Mouse (Mus musculus): ENCODE measurements at regions not wholly inside any gene's neighbourhood (a gene's known extent, or its start where the extent isn't known, plus 50 kb on each side); places are given as distances from the start of the nearest gene placed in this dataset.

DNA sequence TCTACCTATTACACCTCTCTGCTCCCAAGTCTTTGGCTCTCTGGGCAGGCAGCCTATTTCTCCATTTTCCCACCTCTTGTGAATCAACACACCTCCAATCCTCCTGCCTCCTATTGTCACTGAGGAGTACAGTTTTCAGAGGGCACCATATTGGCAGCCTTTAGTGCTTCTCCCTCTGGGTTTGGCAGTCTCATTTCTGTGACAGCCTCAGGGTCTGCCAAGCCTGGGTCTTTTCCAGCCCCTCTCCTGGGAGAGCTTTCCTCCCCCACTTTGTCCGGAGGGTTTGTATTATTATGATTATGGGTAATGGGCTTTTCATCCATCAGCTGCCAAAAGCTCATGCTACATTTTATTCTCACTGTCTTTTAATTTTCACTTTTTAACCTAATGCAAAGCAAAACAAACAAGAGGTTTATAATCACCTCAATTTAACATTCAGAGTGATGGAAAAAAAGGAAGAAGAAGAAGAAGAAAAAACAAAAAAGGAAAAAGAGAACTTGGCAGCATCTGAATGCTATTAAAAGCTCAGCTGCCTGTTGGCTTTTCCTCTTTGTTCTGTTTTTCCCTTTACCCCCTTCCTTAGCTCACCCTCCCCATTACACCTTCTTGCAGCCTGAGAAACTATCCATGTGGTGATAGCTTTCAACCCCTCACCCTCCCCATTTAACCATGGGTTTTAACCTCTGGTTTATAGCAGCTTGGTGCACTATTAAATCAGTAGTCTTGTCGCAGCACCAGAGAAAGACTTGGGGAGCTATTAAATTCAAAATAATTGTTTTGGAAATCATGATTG, 790.5 kb upstream of the Cdh8 start:
- no peak overlapping the region for H3K4me3 ChIP-seq (ENCODE audit: low read depth, low read length)
- H3K9ac ChIP-seq (replicated peaks; ENCODE audit: low read length): no peak overlapping the region
- H3K9me3 ChIP-seq (replicated peaks; ENCODE audit: control insufficient read depth, low read length): no peaks in the 10 kb centered on the region
- H3K4me1 ChIP-seq (ENCODE audit: control insufficient read depth, insufficient read depth, low read length): no peaks in the 10 kb centered on the region
- H3K27me3 ChIP-seq (ENCODE audit: control insufficient read depth, insufficient read depth, low read length): no peaks in the 10 kb centered on the region
- no peak for DNase-seq (ENCODE audit: low spot score)
- no peak for ATAC-seq (replicated peaks; ENCODE audit: insufficient number of reproducible peaks, low FRiP score, low TSS enrichment, low read depth)
- WGBS: 62% methylated on average over 2 of the region's 2 CpGs
- H3K36me3 ChIP-seq (replicated peaks; ENCODE audit: control insufficient read depth, insufficient read depth, low read depth, low read length): no peaks in the 10 kb centered on the region
- H3K4me2 ChIP-seq (ENCODE audit: low read depth, low read length): no peak overlapping the region
- no peak overlapping the region for H3K27ac ChIP-seq (replicated peaks; ENCODE audit: low read depth, low read length)

DNA sequence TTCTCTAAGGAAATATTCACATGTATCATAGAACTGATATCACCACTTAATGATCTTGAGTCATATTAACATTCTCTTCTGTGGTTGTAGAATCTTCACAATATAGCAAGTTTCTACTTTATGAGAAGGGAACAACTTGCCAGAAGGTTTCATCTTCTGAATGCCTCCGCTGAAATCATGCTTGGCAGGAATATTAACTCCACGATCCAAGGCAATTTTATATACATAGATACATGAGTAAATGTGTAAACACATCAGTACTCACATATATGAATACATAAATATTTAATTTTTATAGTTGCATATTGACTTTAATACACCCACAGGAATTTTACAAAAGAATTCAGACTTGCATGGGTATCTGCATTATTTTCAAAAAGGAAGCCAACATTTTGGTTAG, 777.0 kb upstream of the Cdh8 start:
- Histone ChIP-seq H3K4me2 (ENCODE audit: low read depth, low read length) (no peak overlapping the region), H3K36me3 (replicated peaks; ENCODE audit: control insufficient read depth, insufficient read depth, low read depth, low read length) (no peaks in the 10 kb centered on the region), H3K9ac (replicated peaks; ENCODE audit: low read length) (no peak overlapping the region), H3K9me3 (replicated peaks; ENCODE audit: control insufficient read depth, low read length) (no peaks in the 10 kb centered on the region), H3K4me1 (ENCODE audit: control insufficient read depth, insufficient read depth, low read length) (no peaks in the 10 kb centered on the region), H3K4me3 (ENCODE audit: low read depth, low read length) (no peak overlapping the region), H3K27ac (replicated peaks; ENCODE audit: low read depth, low read length) (no peak overlapping the region), H3K27me3 (ENCODE audit: control insufficient read depth, insufficient read depth, low read length) (no peaks in the 10 kb centered on the region)
- DNase-seq (ENCODE audit: low spot score) (no peak), ATAC-seq (replicated peaks; ENCODE audit: insufficient number of reproducible peaks, low FRiP score, low TSS enrichment, low read depth) (no peak)
- WGBS: 92% methylated on average over 2 of the region's 2 CpGs

DNA sequence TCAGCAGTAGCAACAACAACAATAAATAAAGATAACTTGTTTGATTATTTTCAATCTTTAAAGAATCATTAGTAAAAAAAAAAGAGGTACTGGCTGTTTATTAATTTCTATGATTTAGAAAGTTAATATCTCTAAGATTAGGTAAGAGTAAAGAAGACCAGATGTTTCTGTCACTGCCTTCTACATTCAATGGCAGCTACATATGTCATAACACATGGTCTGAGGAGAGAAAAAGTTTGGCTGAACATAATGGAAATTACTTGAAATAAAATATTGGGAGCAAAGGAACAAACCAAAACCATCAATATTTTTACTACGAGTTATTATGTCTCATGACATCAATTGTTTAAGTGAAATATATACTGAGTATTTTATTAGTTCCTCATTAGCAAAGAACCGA, 774.4 kb upstream of the Cdh8 start:
- no peaks in the 10 kb centered on the region for H3K36me3 ChIP-seq (replicated peaks; ENCODE audit: control insufficient read depth, insufficient read depth, low read depth, low read length)
- no peak for ATAC-seq (replicated peaks; ENCODE audit: insufficient number of reproducible peaks, low FRiP score, low TSS enrichment, low read depth)
- H3K4me3 ChIP-seq (ENCODE audit: low read depth, low read length): no peak overlapping the region
- no peak overlapping the region for H3K27ac ChIP-seq (replicated peaks; ENCODE audit: low read depth, low read length)
- H3K27me3 ChIP-seq (ENCODE audit: control insufficient read depth, insufficient read depth, low read length): no peaks in the 10 kb centered on the region
- H3K9me3 ChIP-seq (replicated peaks; ENCODE audit: control insufficient read depth, low read length): no peaks in the 10 kb centered on the region
- 82% methylated on average over 2 of the region's 2 CpGs for WGBS
- H3K9ac ChIP-seq (replicated peaks; ENCODE audit: low read length): no peak overlapping the region
- no peak for DNase-seq (ENCODE audit: low spot score)
- no peak overlapping the region for H3K4me2 ChIP-seq (ENCODE audit: low read depth, low read length)
- H3K4me1 ChIP-seq (ENCODE audit: control insufficient read depth, insufficient read depth, low read length): no peaks in the 10 kb centered on the region

DNA sequence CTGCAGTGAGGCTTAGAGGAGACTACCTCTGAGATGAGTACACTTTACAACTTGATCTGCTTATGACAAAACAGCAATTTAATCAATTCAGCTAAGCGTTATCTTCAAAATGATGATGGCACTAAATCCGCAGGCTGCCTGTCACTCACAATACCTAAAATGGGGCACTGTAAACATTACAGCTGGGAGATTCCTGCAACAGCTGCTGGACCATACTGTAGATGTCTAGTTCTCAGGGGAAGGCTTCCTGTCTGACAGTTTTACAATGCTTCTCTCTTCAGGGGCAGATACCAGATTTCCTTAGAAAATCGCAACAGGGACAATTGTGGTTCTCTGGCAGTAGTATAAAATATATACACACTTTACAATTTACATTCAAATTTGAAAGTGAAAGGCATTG, 771.7 kb upstream of the Cdh8 start:
- Histone ChIP-seq H3K36me3 (replicated peaks; ENCODE audit: control insufficient read depth, insufficient read depth, low read depth, low read length) (no peaks in the 10 kb centered on the region), H3K9ac (replicated peaks; ENCODE audit: low read length) (no peak overlapping the region), H3K4me1 (ENCODE audit: control insufficient read depth, insufficient read depth, low read length) (no peaks in the 10 kb centered on the region), H3K27me3 (ENCODE audit: control insufficient read depth, insufficient read depth, low read length) (no peaks in the 10 kb centered on the region), H3K4me2 (ENCODE audit: low read depth, low read length) (no peak overlapping the region), H3K27ac (replicated peaks; ENCODE audit: low read depth, low read length) (no peak overlapping the region), H3K4me3 (ENCODE audit: low read depth, low read length) (no peak overlapping the region), H3K9me3 (replicated peaks; ENCODE audit: control insufficient read depth, low read length) (no peaks in the 10 kb centered on the region)
- ATAC-seq (replicated peaks; ENCODE audit: insufficient number of reproducible peaks, low FRiP score, low TSS enrichment, low read depth) (no peak), DNase-seq (ENCODE audit: low spot score) (no peak)
- WGBS: 84% methylated on average over 3 of the region's 3 CpGs

DNA sequence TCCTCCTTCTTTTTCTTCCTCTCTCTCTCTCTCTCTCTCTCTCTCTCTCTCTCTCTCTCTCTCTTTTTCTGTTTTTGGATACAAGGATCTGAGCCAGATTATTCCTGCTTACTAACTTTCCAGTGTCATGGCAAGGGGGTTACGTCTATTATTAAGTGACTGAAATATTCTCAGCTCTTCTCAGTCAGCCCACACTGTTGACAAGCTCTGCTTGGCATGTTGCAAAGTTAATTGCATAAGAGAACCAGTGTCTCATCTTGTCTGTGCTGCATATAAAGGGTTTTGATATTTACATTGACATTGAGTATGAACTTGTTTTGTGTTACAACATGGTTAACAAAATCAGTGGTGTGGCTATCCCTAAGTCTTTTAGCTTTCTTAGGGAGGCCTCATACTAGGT, 760.2 kb upstream of the Cdh8 start:
- 86% methylated on average over 1 of the region's 1 CpGs for WGBS
- Histone ChIP-seq H3K9ac (replicated peaks; ENCODE audit: low read length) (no peak overlapping the region), H3K27ac (replicated peaks; ENCODE audit: low read depth, low read length) (no peak overlapping the region), H3K4me2 (ENCODE audit: low read depth, low read length) (no peak overlapping the region), H3K4me1 (ENCODE audit: control insufficient read depth, insufficient read depth, low read length) (no peaks in the 10 kb centered on the region), H3K4me3 (ENCODE audit: low read depth, low read length) (no peak overlapping the region), H3K9me3 (replicated peaks; ENCODE audit: control insufficient read depth, low read length) (no peaks in the 10 kb centered on the region), H3K27me3 (ENCODE audit: control insufficient read depth, insufficient read depth, low read length) (no peaks in the 10 kb centered on the region), H3K36me3 (replicated peaks; ENCODE audit: control insufficient read depth, insufficient read depth, low read depth, low read length) (no peaks in the 10 kb centered on the region)
- ATAC-seq (replicated peaks; ENCODE audit: insufficient number of reproducible peaks, low FRiP score, low TSS enrichment, low read depth) (no peak), DNase-seq (ENCODE audit: low spot score) (no peak)

DNA sequence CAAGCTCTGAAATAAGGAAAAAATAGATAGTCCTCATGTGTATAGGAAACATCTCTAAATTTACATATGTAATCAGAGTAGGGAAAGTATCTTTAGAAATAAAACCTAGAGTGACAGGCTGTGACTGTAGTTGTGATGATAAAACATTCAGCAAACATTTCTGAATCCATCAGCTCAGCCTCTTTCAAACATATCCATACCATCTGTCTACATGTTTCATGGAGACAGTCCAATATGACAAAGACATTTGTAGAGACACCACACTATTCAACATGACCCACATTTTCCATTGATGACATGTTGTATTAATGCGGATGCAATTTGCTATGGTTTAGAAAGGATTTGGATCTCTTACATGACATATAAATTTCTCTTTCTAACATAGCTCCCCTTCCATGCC, 729.1 kb upstream of the Cdh8 start:
- no peak overlapping the region for H3K27ac ChIP-seq (replicated peaks; ENCODE audit: low read depth, low read length)
- no peaks in the 10 kb centered on the region for H3K4me1 ChIP-seq (ENCODE audit: control insufficient read depth, insufficient read depth, low read length)
- H3K27me3 ChIP-seq (ENCODE audit: control insufficient read depth, insufficient read depth, low read length): no peaks in the 10 kb centered on the region
- H3K9ac ChIP-seq (replicated peaks; ENCODE audit: low read length): no peak overlapping the region
- 94% methylated on average over 1 of the region's 1 CpGs for WGBS
- no peaks in the 10 kb centered on the region for H3K36me3 ChIP-seq (replicated peaks; ENCODE audit: control insufficient read depth, insufficient read depth, low read depth, low read length)
- no peak for ATAC-seq (replicated peaks; ENCODE audit: insufficient number of reproducible peaks, low FRiP score, low TSS enrichment, low read depth)
- DNase-seq (ENCODE audit: low spot score): no peak
- H3K9me3 ChIP-seq (replicated peaks; ENCODE audit: control insufficient read depth, low read length): no peaks in the 10 kb centered on the region
- no peak overlapping the region for H3K4me3 ChIP-seq (ENCODE audit: low read depth, low read length)
- no peak overlapping the region for H3K4me2 ChIP-seq (ENCODE audit: low read depth, low read length)

DNA sequence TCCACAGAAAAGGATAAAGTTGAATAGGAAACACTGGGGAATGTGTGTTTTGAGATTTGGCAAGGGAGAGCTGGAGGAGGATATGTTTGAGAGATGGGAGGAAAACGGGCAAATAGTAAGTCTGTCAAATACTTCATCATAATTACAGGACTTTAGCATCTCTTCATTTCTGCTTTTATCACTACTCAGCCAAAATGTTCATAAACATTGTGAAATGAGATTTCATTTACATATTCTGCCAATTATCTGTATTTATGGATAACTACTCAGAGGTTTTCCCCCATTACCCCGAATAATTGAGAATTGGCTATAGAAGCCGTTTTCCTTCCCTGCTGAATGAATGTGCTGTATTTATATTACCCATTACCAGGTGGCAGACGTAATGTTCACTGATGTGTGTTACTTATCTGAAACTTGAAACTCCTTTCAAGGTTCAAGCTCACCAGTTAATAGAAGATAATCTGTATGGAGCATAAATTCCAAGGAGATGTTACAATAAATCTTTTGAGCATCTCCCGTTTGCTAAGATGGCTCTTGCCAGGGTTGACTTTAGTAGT, 727.9 kb upstream of the Cdh8 start:
- ATAC-seq (replicated peaks; ENCODE audit: insufficient number of reproducible peaks, low FRiP score, low TSS enrichment, low read depth) (no peak), DNase-seq (ENCODE audit: low spot score) (no peak)
- no peaks in the 10 kb centered on the region for H3K9me3 ChIP-seq (replicated peaks; ENCODE audit: control insufficient read depth, low read length)
- no peak overlapping the region for H3K9ac ChIP-seq (replicated peaks; ENCODE audit: low read length)
- H3K36me3 ChIP-seq (replicated peaks; ENCODE audit: control insufficient read depth, insufficient read depth, low read depth, low read length): no peaks in the 10 kb centered on the region
- no peaks in the 10 kb centered on the region for H3K27me3 ChIP-seq (ENCODE audit: control insufficient read depth, insufficient read depth, low read length)
- no peak overlapping the region for H3K4me3 ChIP-seq (ENCODE audit: low read depth, low read length)
- H3K4me1 ChIP-seq (ENCODE audit: control insufficient read depth, insufficient read depth, low read length): no peaks in the 10 kb centered on the region
- H3K4me2 ChIP-seq (ENCODE audit: low read depth, low read length): no peak overlapping the region
- H3K27ac ChIP-seq (replicated peaks; ENCODE audit: low read depth, low read length): no peak overlapping the region
- WGBS: 77% methylated on average over 5 of the region's 5 CpGs

DNA sequence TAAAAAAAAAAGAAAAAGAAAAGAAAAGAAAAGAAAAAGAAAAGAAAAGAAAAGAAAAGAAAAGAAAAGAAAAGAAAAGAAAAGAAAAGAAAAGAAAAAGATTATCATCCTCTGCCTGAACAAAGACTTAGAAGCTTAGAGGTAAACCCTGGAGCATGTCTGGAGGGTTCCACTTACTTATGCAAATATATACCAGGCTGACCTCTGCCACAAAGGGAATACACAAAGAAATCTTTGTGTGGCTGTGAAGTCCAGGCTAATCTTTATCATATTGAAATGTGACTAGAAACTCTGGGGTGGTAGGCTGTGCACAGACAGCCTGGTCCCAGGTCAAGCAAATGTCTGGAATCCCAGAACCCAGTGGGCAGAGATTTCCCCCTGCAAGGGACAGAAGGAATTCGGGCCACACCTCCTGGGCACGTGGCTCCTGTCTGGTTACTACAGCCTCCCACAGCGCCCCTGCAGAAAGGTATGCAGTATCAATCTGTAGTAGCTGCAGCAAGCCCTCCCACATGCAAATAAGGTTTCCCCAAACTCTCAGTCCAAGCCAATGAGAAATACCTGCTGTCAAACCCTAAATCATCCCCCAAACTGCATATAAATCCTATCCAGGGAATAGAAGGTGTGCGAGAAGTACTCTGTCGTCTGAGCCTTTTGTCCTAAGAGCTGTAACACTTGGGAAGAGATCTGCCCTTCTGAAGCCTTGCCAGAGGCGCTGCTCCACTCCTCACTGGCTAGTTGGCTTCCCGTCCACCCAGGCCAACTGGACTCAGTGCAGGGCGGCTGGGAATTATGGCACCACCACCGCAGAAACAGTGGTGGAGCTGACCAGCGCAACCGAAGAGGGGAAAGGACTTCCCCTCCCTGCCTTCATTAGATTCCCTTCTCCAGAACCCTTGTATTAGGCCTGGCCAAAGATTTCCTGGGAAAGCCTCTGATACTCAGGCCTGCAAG, 688.4 kb upstream of the Cdh8 start:
- no peak overlapping the region for H3K4me2 ChIP-seq (ENCODE audit: low read depth, low read length)
- DNase-seq (ENCODE audit: low spot score) (peak; percentile 46), ATAC-seq (replicated peaks; ENCODE audit: insufficient number of reproducible peaks, low FRiP score, low TSS enrichment, low read depth) (peak; percentile 62; the same call in 1 of the 2 replicates)
- WGBS: 48% methylated on average over 11 of the region's 11 CpGs
- H3K4me1 ChIP-seq (ENCODE audit: control insufficient read depth, insufficient read depth, low read length): no peaks in the 10 kb centered on the region
- no peaks in the 10 kb centered on the region for H3K27me3 ChIP-seq (ENCODE audit: control insufficient read depth, insufficient read depth, low read length)
- no peak overlapping the region for H3K27ac ChIP-seq (replicated peaks; ENCODE audit: low read depth, low read length)
- no peak overlapping the region for H3K4me3 ChIP-seq (ENCODE audit: low read depth, low read length)
- H3K9ac ChIP-seq (replicated peaks; ENCODE audit: low read length): no peak overlapping the region
- H3K36me3 ChIP-seq (replicated peaks; ENCODE audit: control insufficient read depth, insufficient read depth, low read depth, low read length): no peaks in the 10 kb centered on the region
- no peaks in the 10 kb centered on the region for H3K9me3 ChIP-seq (replicated peaks; ENCODE audit: control insufficient read depth, low read length)
